In genomic region chr12:101976651-101977403, GRCm38 (mm10) we compare ENCODE assay signal across 8 mouse cellular contexts. TPM values are rescaled to one million over a fixed set of nuclear protein-coding genes. Genes with fewer than 3 reads are reported as not detected.
A peak's percentile ranks its signal among the peaks of the same experiment; 100 is the strongest.
DNase-seq lines count a peak whose midpoint lies in the region; ATAC-seq and TF ChIP-seq lines count a peak whose summit lies in the region.

No protein-coding gene starts in this region.

- peaks cover 20% of the 10 kb centered on the region for H3K4me1 ChIP-seq in lung, embryonic 15.5 days
- H3K4me1 ChIP-seq in embryonic facial prominence, embryonic 11.5 days (ENCODE audit: control insufficient read depth, insufficient read depth, low read length): no peaks in the 10 kb centered on the region
- H3K4me1 ChIP-seq in intestine, postnatal 0 days (replicated peaks; ENCODE audit: control insufficient read depth, insufficient read depth, low read length): no peaks in the 10 kb centered on the region
- H3K4me1 ChIP-seq in small intestine, adult 2 months (ENCODE audit: control insufficient read depth, insufficient read depth, insufficient read length, low read length): peaks cover 7% of the 10 kb centered on the region; the same call in 1 of the 2 replicates

- 13% methylated on average over 13 of the region's 13 CpGs for WGBS in lung, embryonic 15.5 days
- WGBS in embryonic facial prominence, embryonic 11.5 days: 23% methylated on average over 13 of the region's 13 CpGs
- 13% methylated on average over 13 of the region's 13 CpGs for WGBS in intestine, postnatal 0 days
- 8% methylated on average over 13 of the region's 13 CpGs for WGBS in small intestine, adult 2 months

- TF ChIP-seq POLR2A in small intestine, adult 2 months (IDR thresholded peaks at IDR 0.05; ENCODE audit: low read depth, low read length): no peak

- H3K27ac ChIP-seq in lung, embryonic 15.5 days: peak overlapping the region; percentile 90
- H3K27ac ChIP-seq in embryonic facial prominence, embryonic 11.5 days (replicated peaks; ENCODE audit: low read depth, low read length): 0 out of 2 replicates have a peak overlapping the region, but pooled peaks have one; percentile 2
- peak overlapping the region; percentile 91; the same call in 1 of the 2 replicates for H3K27ac ChIP-seq in intestine, postnatal 0 days (ENCODE audit: low read depth, low read length)
- peak overlapping the region; percentile 93; the same call in 1 of the 2 replicates for H3K27ac ChIP-seq in small intestine, adult 2 months (ENCODE audit: insufficient read depth, low read depth, low read length)

- no peak for ATAC-seq in lung, embryonic 15.5 days (ENCODE audit: borderline replicate concordance, extremely low read depth, low FRiP score, low TSS enrichment)
- ATAC-seq in embryonic facial prominence, embryonic 11.5 days (replicated peaks; ENCODE audit: insufficient number of reproducible peaks, low FRiP score, low TSS enrichment, low read depth): no peak
- ATAC-seq in intestine, postnatal 0 days: no peak

- H3K4me2 ChIP-seq in lung, embryonic 15.5 days: peak overlapping the region; percentile 66
- H3K4me2 ChIP-seq in embryonic facial prominence, embryonic 11.5 days (ENCODE audit: low read depth, low read length): peak overlapping the region; percentile 48
- H3K4me2 ChIP-seq in intestine, postnatal 0 days (replicated peaks; ENCODE audit: low read depth): peak overlapping the region; percentile 77

- TF ChIP-seq CTCF in intestine, postnatal 0 days (IDR thresholded peaks at IDR 0.05; ENCODE audit: low read depth): no peak
- no peak for TF ChIP-seq CTCF in small intestine, adult 2 months (IDR thresholded peaks at IDR 0.05; ENCODE audit: extremely low read depth, insufficient read length, insufficient replicate concordance, low read depth, low read length)

- no peaks in the 10 kb centered on the region for H3K9me3 ChIP-seq in lung, embryonic 15.5 days
- H3K9me3 ChIP-seq in embryonic facial prominence, embryonic 11.5 days (replicated peaks; ENCODE audit: control insufficient read depth, low read length): no peaks in the 10 kb centered on the region
- H3K9me3 ChIP-seq in intestine, postnatal 0 days (ENCODE audit: control insufficient read depth): no peaks in the 10 kb centered on the region

- H3K9ac ChIP-seq in lung, embryonic 15.5 days: peak overlapping the region; percentile 88
- peak overlapping the region; percentile 92 for H3K9ac ChIP-seq in embryonic facial prominence, embryonic 11.5 days (replicated peaks; ENCODE audit: low read length)
- H3K9ac ChIP-seq in intestine, postnatal 0 days (ENCODE audit: low read depth, low read length): peak overlapping the region; percentile 95

- 0 out of 2 replicates have a peak, but pooled peaks cover under 1% of the 10 kb centered on the region for H3K36me3 ChIP-seq in lung, embryonic 15.5 days
- no peaks in the 10 kb centered on the region; the same call in 1 of the 2 replicates for H3K36me3 ChIP-seq in embryonic facial prominence, embryonic 11.5 days (replicated peaks; ENCODE audit: control insufficient read depth, insufficient read depth, low read depth, low read length)
- 0 out of 2 replicates have a peak, but pooled peaks cover 4% of the 10 kb centered on the region for H3K36me3 ChIP-seq in intestine, postnatal 0 days (ENCODE audit: control insufficient read depth, insufficient read depth)
- H3K36me3 ChIP-seq in small intestine, adult 2 months (ENCODE audit: control insufficient read depth, insufficient read depth, low read length): peaks cover under 1% of the 10 kb centered on the region; the same call in 1 of the 2 replicates

- H3K4me3 ChIP-seq in lung, embryonic 15.5 days: peak overlapping the region; percentile 88
- peak overlapping the region; percentile 86 for H3K4me3 ChIP-seq in embryonic facial prominence, embryonic 11.5 days (ENCODE audit: low read depth, low read length)
- H3K4me3 ChIP-seq in intestine, postnatal 0 days (ENCODE audit: low read depth, low read length): peak overlapping the region; percentile 97
- peak overlapping the region; percentile 96 for H3K4me3 ChIP-seq in small intestine, adult 2 months (ENCODE audit: low read depth, low read length)

- no peaks in the 10 kb centered on the region for H3K27me3 ChIP-seq in lung, embryonic 15.5 days
- H3K27me3 ChIP-seq in embryonic facial prominence, embryonic 11.5 days (ENCODE audit: control insufficient read depth, insufficient read depth, low read length): no peaks in the 10 kb centered on the region
- H3K27me3 ChIP-seq in intestine, postnatal 0 days (replicated peaks; ENCODE audit: control insufficient read depth, insufficient read depth, low read length): no peaks in the 10 kb centered on the region
- H3K27me3 ChIP-seq in small intestine, adult 2 months (ENCODE audit: control insufficient read depth, insufficient read depth, low read length): no peaks in the 10 kb centered on the region

- DNase-seq in lung, postnatal 4 days: no peak
- DNase-seq in embryonic facial prominence, embryonic 11.5 days (ENCODE audit: low spot score): no peak
- no peak for DNase-seq in adipocyte (ENCODE audit: low spot score)
- DNase-seq in thymus, postnatal 0 days (ENCODE audit: low spot score): no peak
- DNase-seq in kidney, postnatal 14 days: no peak

RNA-seq across cellular contexts. Expression of gene Cpsf2, which starts 1.0 kb away (rescaled TPM):
- polyA plus RNA-seq in lung, embryonic 15.5 days (2015; fragmentation: Nextera tagmentation; extraction: Ambion mirVana): 27.7 and 28.0 TPM in 2 replicates
- 42.5 and 46.5 TPM in 2 replicates for polyA plus RNA-seq in embryonic facial prominence, embryonic 11.5 days (2014; fragmentation: Nextera tagmentation; extraction: Ambion mirVana)
- polyA plus RNA-seq in intestine, postnatal 0 days (2015; fragmentation: Nextera tagmentation; extraction: Ambion mirVana): 12.4 and 12.7 TPM in 2 replicates
- 0.70 and 1.2 TPM in 2 replicates for polyA plus RNA-seq in small intestine, adult 2 months (2012; rRNA removed)
- 27.6 and 28.5 TPM in 2 replicates for polyA plus RNA-seq in thymus, postnatal 0 days (2015; fragmentation: Nextera tagmentation; extraction: Ambion mirVana)

RNA-seq across cellular contexts. Expression of gene Atxn3, which starts 18.8 kb away (rescaled TPM):
- 12.7 and 13.5 TPM in 2 replicates for polyA plus RNA-seq in lung, embryonic 15.5 days (2015; fragmentation: Nextera tagmentation; extraction: Ambion mirVana)
- polyA plus RNA-seq in embryonic facial prominence, embryonic 11.5 days (2014; fragmentation: Nextera tagmentation; extraction: Ambion mirVana): 13.1 and 14.1 TPM in 2 replicates
- 11.7 and 12.9 TPM in 2 replicates for polyA plus RNA-seq in intestine, postnatal 0 days (2015; fragmentation: Nextera tagmentation; extraction: Ambion mirVana)
- 0.30 and 0.76 TPM in 2 replicates for polyA plus RNA-seq in small intestine, adult 2 months (2012; rRNA removed)
- 18.5 and 19.9 TPM in 2 replicates for polyA plus RNA-seq in thymus, postnatal 0 days (2015; fragmentation: Nextera tagmentation; extraction: Ambion mirVana)

Comparison
In these comparisons a context has a peak if more than half of its experiments do, and no peak if none do; other contexts are left out.
1. H3K27ac ChIP-seq: peak in every context shown above with its lines; median percentile 93 in small intestine, adult 2 months; 91 in intestine, postnatal 0 days; 90 in lung, embryonic 15.5 days; 2 in embryonic facial prominence, embryonic 11.5 days.